Mouse (Mus musculus) limb, embryonic 13.5 days (tissue): ENCODE data around the gene Slain2. TPM values are rescaled to one million over a fixed set of nuclear protein-coding genes. Genes with fewer than 3 reads are reported as not detected.

Experiments
- ATAC-seq: fragments of 200-750 bp; cut with Nextera tagmentation; 2 replicates; pipeline ENCODE4 v1.8.0; 2017; ENCODE audit warnings: low read depth, moderate number of reproducible peaks, moderate TSS enrichment; ENCODE audit not compliant: low FRiP score
- H3K27ac ChIP-seq: fragments of 300-500 bp; sonication (generic); 2 replicates; pipeline ENCODE4 v1.5.1; 2015; ENCODE audit warnings: inconsistent platforms, mild to moderate bottlenecking, moderate library complexity
- H3K27me3 ChIP-seq: fragments of 300-500 bp; sonication (generic); 2 replicates; pipeline ENCODE4 v1.6.1; 2015; ENCODE audit warnings: mild to moderate bottlenecking, inconsistent platforms
- H3K36me3 ChIP-seq: fragments of 300-500 bp; sonication (generic); 2 replicates; pipeline ENCODE4 v1.6.1; 2015; ENCODE audit warnings: inconsistent platforms, mild to moderate bottlenecking, moderate library complexity
- H3K4me1 ChIP-seq: fragments of 300-500 bp; sonication (generic); 2 replicates; pipeline ENCODE4 v1.6.1; 2015; ENCODE audit warnings: inconsistent platforms
- H3K4me2 ChIP-seq: fragments of 300-500 bp; sonication (generic); replicated peaks from 2 replicates; pipeline ENCODE4 v1.6.1; 2015; ENCODE audit warnings: inconsistent platforms, mild to moderate bottlenecking, moderate library complexity
- H3K4me3 ChIP-seq: fragments of 300-500 bp; sonication (generic); 2 replicates; pipeline ENCODE4 v1.5.1; 2015; ENCODE audit warnings: moderate library complexity, mild to moderate bottlenecking, inconsistent platforms
- H3K9ac ChIP-seq: fragments of 300-500 bp; sonication (generic); 2 replicates; pipeline ENCODE4 v1.6.1; 2015; ENCODE audit warnings: mild to moderate bottlenecking, inconsistent platforms
- H3K9me3 ChIP-seq: fragments of 300-500 bp; sonication (generic); 2 replicates; pipeline ENCODE4 v1.6.1; 2016; ENCODE audit warnings: inconsistent platforms
- WGBS: fragments of 180-500 bp; shearing (Covaris S2); methylation state at CpG from one replicate; pipeline ENCODE4 v1.1.7; 2015; 5-methylcytosine and 5-hydroxymethylcytosine counted together
- polyA plus RNA-seq: library from polyadenylated mRNA; unstranded; fragments of >200 nt; fragmentation: Nextera tagmentation; extraction: Ambion mirVana; gene quantifications from 2 replicates; pipeline ENCODE4 v1.2.1, GENCODE M21; 2015

The Slain2 gene
- 14.7 and 16.0 TPM in 2 replicates for polyA plus RNA-seq

DNA sequence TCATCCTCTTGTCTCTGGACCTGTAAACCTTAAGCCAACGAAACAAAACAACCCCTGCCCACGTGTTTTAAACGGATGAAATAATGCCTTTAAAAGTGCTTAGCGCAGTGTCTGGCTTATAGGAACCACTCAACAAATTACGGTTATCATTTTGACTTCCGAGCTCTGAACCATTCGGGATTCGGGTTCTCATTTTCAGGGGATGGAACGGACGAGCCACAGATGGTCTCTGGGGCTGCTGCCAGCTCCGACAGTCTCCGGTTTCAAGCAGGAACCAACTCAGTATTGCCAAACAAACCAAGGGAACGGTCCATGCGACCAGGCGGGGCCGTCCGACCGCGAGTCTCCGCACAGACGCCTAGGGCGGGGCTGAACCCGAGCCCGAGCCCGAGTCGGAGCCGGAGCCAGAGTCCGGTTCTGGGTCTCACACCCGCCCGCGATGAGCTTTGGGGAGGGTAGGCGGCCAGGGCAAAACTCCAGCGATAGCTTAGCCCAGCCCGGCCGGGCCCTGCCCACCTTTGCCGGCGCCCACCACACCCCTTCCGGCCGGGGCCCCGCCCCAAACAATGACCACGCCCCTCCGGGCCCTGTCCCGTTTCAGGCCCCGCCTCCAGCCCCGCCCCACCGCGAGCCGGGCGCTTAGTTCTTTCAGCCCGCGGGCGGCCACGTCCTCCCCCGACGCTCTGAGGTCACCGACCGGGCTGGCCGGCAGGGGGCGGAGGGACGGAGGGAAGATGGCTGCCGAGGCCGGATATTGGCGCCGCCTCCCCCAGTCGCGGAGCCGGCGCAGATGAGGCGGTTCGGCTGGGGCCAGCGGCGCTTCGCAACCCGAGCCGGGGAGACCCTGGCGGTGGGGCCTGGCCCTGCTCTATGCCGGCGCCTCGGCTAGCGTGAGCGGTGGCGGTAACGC is at the start of gene Slain2:
Gene Slain2 (plus strand): TSS at position 657 of the 910 bp plus-strand sequence.
- H3K9me3 ChIP-seq: no peaks in the 10 kb centered on the region
- no peaks in the 10 kb centered on the region for H3K36me3 ChIP-seq
- peak within 1 kb of the TSS; percentile 99 for H3K9ac ChIP-seq
- H3K4me3 ChIP-seq: peak within 1 kb of the TSS; percentile 97
- peak; percentile 93 for ATAC-seq
- H3K4me2 ChIP-seq: peak within 1 kb of the TSS; percentile 77
- peaks cover 27% of the 10 kb centered on the region for H3K4me1 ChIP-seq
- H3K27me3 ChIP-seq: peaks cover 3% of the 10 kb centered on the region; the same call in 1 of the 2 replicates
- H3K27ac ChIP-seq: peak within 1 kb of the TSS; percentile 98
- under 1% methylated on average over 83 of the region's 83 CpGs for WGBS

GRCm38 (mm10) chr5:72864654-72865178 is 49.4 kb upstream of the Slain2 start:
- Histone ChIP-seq H3K9me3 (peaks cover 3% of the 10 kb centered on the region; the same call in 1 of the 2 replicates), H3K27ac (no peak overlapping the region), H3K36me3 (no peaks in the 10 kb centered on the region), H3K27me3 (peaks cover 51% of the 10 kb centered on the region), H3K9ac (no peak overlapping the region), H3K4me1 (peaks cover 16% of the 10 kb centered on the region), H3K4me2 (no peak overlapping the region), H3K4me3 (no peak overlapping the region)
- WGBS: 78% methylated on average over 3 of the region's 3 CpGs
- no peak for ATAC-seq

DNA sequence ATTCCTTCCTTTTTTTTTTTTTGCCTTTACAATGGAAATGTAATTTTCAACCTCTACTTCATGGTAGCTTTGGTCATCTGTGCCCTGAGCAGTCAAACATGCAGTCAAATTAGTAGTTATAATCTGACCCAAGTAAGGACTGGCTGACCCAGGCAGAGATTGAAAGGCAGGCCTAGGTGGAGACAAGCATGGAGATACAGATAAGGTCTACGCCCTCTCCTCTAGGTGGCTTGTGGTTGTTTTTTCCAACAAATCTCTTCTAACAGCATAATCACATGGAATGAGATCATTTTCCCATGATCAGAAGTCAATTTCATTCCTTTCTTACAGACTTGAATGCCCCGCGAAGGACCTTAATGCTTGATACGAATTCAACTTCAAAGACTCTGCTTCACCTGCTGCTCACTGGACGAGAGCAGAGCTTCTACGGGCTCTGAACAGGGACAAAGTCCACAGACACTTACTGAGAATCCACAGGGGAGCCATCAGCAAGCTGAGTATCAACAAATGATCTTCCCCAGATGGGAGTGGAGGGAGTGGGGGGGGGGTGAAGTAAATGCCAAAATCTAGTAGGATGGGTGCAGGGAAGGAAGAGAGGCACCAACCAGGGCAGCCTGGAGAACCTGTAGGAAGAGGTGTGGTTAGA is 47.7 kb upstream of the Slain2 start:
- Histone ChIP-seq H3K27ac (no peak overlapping the region), H3K4me3 (no peak overlapping the region), H3K4me1 (peaks cover 16% of the 10 kb centered on the region), H3K4me2 (no peak overlapping the region), H3K27me3 (peaks cover 56% of the 10 kb centered on the region), H3K36me3 (no peaks in the 10 kb centered on the region), H3K9ac (no peak overlapping the region), H3K9me3 (no peaks in the 10 kb centered on the region)
- ATAC-seq: no peak
- WGBS: 63% methylated on average over 6 of the region's 6 CpGs

GRCm38 (mm10) chr5:72867036-72867672 is 47.0 kb upstream of the Slain2 start:
- 24% methylated on average over 16 of the region's 16 CpGs for WGBS
- Histone ChIP-seq H3K9ac (no peak overlapping the region), H3K4me1 (peaks cover 12% of the 10 kb centered on the region), H3K27ac (no peak overlapping the region), H3K4me3 (peak overlapping the region; percentile 59), H3K9me3 (no peaks in the 10 kb centered on the region), H3K36me3 (no peaks in the 10 kb centered on the region), H3K27me3 (peaks cover 56% of the 10 kb centered on the region), H3K4me2 (peak overlapping the region; percentile 95)
- no peak for ATAC-seq

- peaks cover 12% of the 10 kb centered on the region for H3K4me1 ChIP-seq
These were observed 45.8 kb upstream of the Slain2 start, which contains the start of gene Tec for GRCm38 (mm10) chr5:72868091-72868875. Gene Tec (minus strand): TSS chr5:72868483.

GRCm38 (mm10) chr5:72869779-72870608 is 44.1 kb upstream of the Slain2 start:
- 61% methylated on average over 14 of the region's 14 CpGs for WGBS
- no peak overlapping the region for H3K27ac ChIP-seq

More at GRCm38 (mm10) chr5:72868091-72868875, 45.8 kb upstream of the Slain2 start, which contains the start of gene Tec:
- peak; percentile 92 for ATAC-seq
- peak within 1 kb of the TSS; percentile 63 for H3K9ac ChIP-seq
- no peak within 1 kb of the TSS for H3K27ac ChIP-seq
- WGBS: under 1% methylated on average over 59 of the region's 60 CpGs
- H3K36me3 ChIP-seq: no peaks in the 10 kb centered on the region
- peak within 1 kb of the TSS; percentile 59 for H3K4me3 ChIP-seq
- no peaks in the 10 kb centered on the region for H3K9me3 ChIP-seq
- H3K4me2 ChIP-seq: peak within 1 kb of the TSS; percentile 95
- peaks cover 62% of the 10 kb centered on the region for H3K27me3 ChIP-seq

DNA sequence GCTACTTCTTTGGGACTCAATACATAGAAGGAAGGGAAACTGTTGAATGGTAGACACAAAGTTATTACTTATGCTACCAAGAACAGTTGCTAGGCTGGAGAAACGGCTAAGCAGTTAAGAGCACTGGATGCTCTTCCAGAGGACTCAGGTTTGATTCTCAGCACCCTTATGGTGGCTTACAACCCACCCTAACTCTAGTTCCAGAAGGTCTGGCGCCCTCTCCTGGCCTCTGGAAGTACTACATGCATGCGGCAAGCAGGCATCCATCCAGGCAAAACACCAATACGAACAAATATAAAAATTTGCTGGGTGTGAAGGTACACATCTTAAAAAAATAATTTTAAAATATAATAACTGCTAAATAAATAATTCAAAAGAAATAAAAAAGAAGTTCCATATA is 43.0 kb upstream of the Slain2 start:
- WGBS: 76% methylated on average over 4 of the region's 4 CpGs

More at GRCm38 (mm10) chr5:72869779-72870608, 44.1 kb upstream of the Slain2 start:
- H3K4me1 ChIP-seq: peaks cover 12% of the 10 kb centered on the region
- no peak overlapping the region for H3K4me2 ChIP-seq
- no peaks in the 10 kb centered on the region for H3K36me3 ChIP-seq
- H3K4me3 ChIP-seq: no peak overlapping the region
- peaks cover 61% of the 10 kb centered on the region for H3K27me3 ChIP-seq
- H3K9me3 ChIP-seq: no peaks in the 10 kb centered on the region
- no peak overlapping the region for H3K9ac ChIP-seq
- ATAC-seq: no peak

DNA sequence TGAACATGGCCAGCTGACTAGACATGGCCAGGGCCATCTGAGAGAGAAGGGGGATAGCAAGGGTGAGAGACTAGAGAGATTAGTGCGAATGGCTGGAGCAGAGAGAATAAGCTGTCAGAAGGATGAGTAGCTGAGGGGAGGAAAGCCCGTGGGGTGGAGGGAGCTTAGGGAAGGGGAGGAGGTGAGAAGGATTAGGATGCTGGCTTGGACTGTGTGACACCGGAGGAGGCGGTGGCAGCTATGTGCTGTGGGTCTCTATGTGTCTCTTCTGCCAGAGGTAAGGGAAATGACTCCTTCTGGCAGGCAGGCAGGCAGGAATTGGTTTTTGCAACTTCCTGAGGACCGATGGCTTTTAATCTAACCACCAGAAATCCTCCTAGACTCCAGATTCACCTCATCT is 34.4 kb upstream of the Slain2 start:
- no peaks in the 10 kb centered on the region for H3K36me3 ChIP-seq
- 33% methylated on average over 5 of the region's 5 CpGs for WGBS

More for the DNA sequence above, 43.0 kb upstream of the Slain2 start:
- H3K4me1 ChIP-seq: peaks cover 14% of the 10 kb centered on the region
- peaks cover 60% of the 10 kb centered on the region for H3K27me3 ChIP-seq
- no peak overlapping the region for H3K9ac ChIP-seq
- H3K27ac ChIP-seq: no peak overlapping the region
- H3K9me3 ChIP-seq: no peaks in the 10 kb centered on the region
- H3K4me2 ChIP-seq: no peak overlapping the region
- ATAC-seq: no peak
- H3K4me3 ChIP-seq: no peak overlapping the region
- no peaks in the 10 kb centered on the region for H3K36me3 ChIP-seq

DNA sequence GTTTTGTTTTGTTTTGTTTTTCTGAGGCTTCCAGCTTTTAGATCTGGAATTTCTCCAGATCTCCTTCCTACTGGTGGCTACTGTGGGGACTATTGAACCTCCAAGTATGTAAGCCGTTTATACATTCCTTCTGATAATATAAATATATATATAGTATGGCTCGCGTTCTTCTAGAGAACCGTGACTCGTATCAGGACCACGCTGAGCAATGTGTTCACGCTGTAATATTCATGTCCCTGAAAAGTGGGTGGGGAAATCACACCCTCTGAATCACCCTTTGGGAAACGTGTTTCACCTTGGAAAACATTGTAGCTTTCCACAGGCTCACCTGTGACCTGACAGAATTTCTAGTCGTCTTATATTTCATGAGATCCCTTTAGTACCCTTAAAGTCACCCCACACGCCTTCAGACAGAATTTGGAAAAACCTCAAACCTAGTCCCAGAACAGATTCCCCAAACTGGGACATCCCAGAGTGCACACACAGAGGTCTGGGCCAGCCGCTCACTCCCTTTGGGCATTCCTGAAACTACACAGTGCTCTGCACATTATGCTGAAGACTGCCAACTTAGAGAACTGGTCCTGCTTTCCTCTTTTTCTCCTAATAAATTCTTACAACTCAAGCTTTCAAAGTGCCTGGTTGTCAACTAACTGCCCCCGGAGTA is 32.2 kb upstream of the Slain2 start:
- Histone ChIP-seq H3K27me3 (peaks cover 43% of the 10 kb centered on the region), H3K36me3 (no peaks in the 10 kb centered on the region), H3K4me3 (no peak overlapping the region), H3K9ac (no peak overlapping the region), H3K9me3 (no peaks in the 10 kb centered on the region), H3K27ac (no peak overlapping the region), H3K4me1 (no peaks in the 10 kb centered on the region), H3K4me2 (no peak overlapping the region)
- ATAC-seq: peak; percentile 48; the same call in 1 of the 2 replicates
- WGBS: 70% methylated on average over 12 of the region's 12 CpGs

More for the DNA sequence above, 34.4 kb upstream of the Slain2 start:
- Histone ChIP-seq H3K4me1 (0 out of 2 replicates have a peak, but pooled peaks cover 6% of the 10 kb centered on the region), H3K4me3 (no peak overlapping the region), H3K9me3 (no peaks in the 10 kb centered on the region), H3K27ac (no peak overlapping the region), H3K9ac (no peak overlapping the region), H3K4me2 (no peak overlapping the region), H3K27me3 (peaks cover 54% of the 10 kb centered on the region)
- ATAC-seq: no peak

- ATAC-seq: no peak
- no peaks in the 10 kb centered on the region for H3K36me3 ChIP-seq
- no peak overlapping the region for H3K4me2 ChIP-seq
- no peak overlapping the region for H3K4me3 ChIP-seq
- no peak overlapping the region for H3K27ac ChIP-seq
- WGBS: 73% methylated on average over 2 of the region's 2 CpGs
- no peaks in the 10 kb centered on the region for H3K9me3 ChIP-seq
- peaks cover 2% of the 10 kb centered on the region for H3K4me1 ChIP-seq
- peaks cover 40% of the 10 kb centered on the region for H3K27me3 ChIP-seq
- H3K9ac ChIP-seq: no peak overlapping the region
These were observed 31.7 kb upstream of the Slain2 start for GRCm38 (mm10) chr5:72882412-72882765.
